8 mouse cellular contexts compared by ENCODE assay signal in genomic region chr10:28843755-28844717, GRCm38 (mm10).
A peak's percentile ranks its signal among the peaks of the same experiment; 100 is the strongest.
DNase-seq lines count a peak whose midpoint lies in the region.

No protein-coding gene starts in this region.

- H3K27ac ChIP-seq in hindbrain, embryonic 10.5 days, result no peak overlapping the region

- peak; percentile 14 for DNase-seq in gastrocnemius, adult 18-20 months (ENCODE audit: low spot score)
- no peak for DNase-seq in gastrocnemius, adult 8-10 months (ENCODE audit: low spot score in 2 of 2)
- peak; percentile 60 for DNase-seq in adrenal gland, postnatal 10 days
- peak; percentile 49 for DNase-seq in embryo, embryonic 11.5 days (ENCODE audit: low read depth, low spot score)
- DNase-seq in hindbrain, embryonic 10.5 days (ENCODE audit: low spot score), result peak; percentile 44
- DNase-seq in layer of hippocampus, adult 8-10 months (ENCODE audit: low spot score in 2 of 2), result peak; percentile 23 to 52
- peak; percentile 18 for DNase-seq in lung, postnatal 25 days (ENCODE audit: low spot score)
- peak; percentile 30 for DNase-seq in right cerebral cortex, postnatal 25 days

- no peaks in the 10 kb centered on the region for H3K36me3 ChIP-seq in hindbrain, embryonic 10.5 days

- H3K27me3 ChIP-seq in hindbrain, embryonic 10.5 days (ENCODE audit: insufficient read depth, poor library complexity, severe bottlenecking), result no peaks in the 10 kb centered on the region

- H3K9me3 ChIP-seq in hindbrain, embryonic 10.5 days, result no peaks in the 10 kb centered on the region

- WGBS in hindbrain, embryonic 10.5 days, result 35% methylated on average over 7 of the region's 7 CpGs

- H3K4me3 ChIP-seq in hindbrain, embryonic 10.5 days, result no peak overlapping the region

- no peaks in the 10 kb centered on the region for H3K4me1 ChIP-seq in hindbrain, embryonic 10.5 days (replicated peaks)

Comparison
In these comparisons a context has a peak if more than half of its experiments do, and no peak if none do; other contexts are left out.
1. DNase-seq: peak in gastrocnemius, adult 18-20 months (single experiment), adrenal gland, postnatal 10 days (single experiment), embryo, embryonic 11.5 days (single experiment), hindbrain, embryonic 10.5 days (single experiment), layer of hippocampus, adult 8-10 months (2 of 2), lung, postnatal 25 days (single experiment) and right cerebral cortex, postnatal 25 days (single experiment); none in gastrocnemius, adult 8-10 months (0 of 2).